Mouse (Mus musculus) heart, adult 9 months (tissue): ENCODE data around the gene Crx.
"Not testable (repeated sequence)": the region's sequence is repeated elsewhere in the genome, so short reads cannot be mapped to it uniquely, and the experiment has no call there.

Experiments used
- DNase-seq, 2 experiments: peaks; one replicate each; pipeline ENCODE4 v3.0.0; 2022; ENCODE audit warnings: low spot score in 2 of 2

The Crx gene

DNA sequence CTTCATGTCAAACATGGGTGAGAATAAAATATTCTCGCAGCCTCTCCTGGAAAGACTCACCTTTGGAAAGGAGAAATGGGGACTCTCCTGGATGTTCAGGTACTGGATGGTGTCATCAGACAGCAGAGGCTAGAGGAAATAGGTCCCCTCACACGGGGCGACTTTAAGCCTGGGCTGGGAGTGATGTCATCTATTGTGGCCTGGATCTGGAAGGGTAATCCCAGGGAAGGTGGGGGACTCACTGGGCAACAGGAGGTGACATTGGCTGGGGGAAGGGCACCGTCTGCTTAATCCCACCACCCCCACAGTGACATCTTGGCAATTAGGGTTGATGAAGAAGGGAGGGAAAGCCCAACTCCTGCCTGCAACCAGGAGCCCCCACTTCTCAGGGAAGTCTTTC is at the start of gene Crx:
Gene Crx, minus strand, starts transcription at position 213 of the 400 bp plus-strand sequence.
- no peak for DNase-seq

DNA sequence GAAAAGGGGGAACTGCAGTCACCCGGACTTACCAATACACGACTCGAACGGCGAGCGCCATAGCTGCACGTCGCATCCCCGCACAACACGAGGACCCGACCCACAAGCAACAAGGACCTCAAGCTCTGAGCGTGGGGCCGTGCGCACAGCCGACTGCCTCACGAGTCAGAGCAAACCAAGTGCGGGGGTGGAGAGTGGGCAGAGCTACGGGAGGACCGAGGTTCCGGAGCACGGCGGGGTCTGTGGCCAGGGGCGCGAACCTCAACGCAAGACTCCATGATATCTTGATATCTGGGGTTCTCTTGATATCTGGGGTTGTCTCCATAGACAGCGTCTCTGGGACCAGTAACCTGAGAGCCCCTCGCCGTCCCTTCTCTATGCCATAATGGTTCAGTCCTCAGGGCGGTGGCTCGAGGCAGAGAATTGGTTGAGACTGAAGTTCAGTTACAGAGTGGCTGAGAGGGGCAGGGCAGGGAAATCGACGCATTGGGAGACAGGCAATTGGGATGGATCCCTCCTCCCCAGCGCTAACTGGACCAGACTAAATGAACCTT is 42.5 kb upstream of the Crx start, which contains the start of gene Selenow:
Gene Selenow, minus strand, starts transcription at position 183 of the 554 bp plus-strand sequence.
- peak; percentile 90 to 94 for DNase-seq

DNA sequence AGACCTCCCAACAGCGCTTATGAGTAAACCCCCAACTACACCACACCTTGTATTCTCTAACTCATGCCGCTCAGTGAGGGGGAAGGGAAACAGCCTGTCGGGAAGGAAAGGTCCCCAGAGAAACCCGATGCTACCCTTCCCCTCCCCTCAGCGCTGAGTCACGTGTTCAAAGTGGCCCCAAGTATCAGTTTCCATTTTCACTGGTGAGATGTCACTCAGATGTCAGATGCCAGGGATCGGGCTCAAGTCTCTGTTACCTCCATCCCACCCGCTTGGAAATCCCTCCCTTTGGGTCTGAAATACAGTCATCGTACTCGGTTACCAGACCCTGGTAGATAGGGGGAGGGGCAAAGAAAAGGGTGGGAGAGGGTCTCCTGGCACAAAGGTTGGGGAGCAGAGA is 42.0 kb upstream of the Crx start:
- DNase-seq: peak in 1 of 2 experiments; percentile 69

DNA sequence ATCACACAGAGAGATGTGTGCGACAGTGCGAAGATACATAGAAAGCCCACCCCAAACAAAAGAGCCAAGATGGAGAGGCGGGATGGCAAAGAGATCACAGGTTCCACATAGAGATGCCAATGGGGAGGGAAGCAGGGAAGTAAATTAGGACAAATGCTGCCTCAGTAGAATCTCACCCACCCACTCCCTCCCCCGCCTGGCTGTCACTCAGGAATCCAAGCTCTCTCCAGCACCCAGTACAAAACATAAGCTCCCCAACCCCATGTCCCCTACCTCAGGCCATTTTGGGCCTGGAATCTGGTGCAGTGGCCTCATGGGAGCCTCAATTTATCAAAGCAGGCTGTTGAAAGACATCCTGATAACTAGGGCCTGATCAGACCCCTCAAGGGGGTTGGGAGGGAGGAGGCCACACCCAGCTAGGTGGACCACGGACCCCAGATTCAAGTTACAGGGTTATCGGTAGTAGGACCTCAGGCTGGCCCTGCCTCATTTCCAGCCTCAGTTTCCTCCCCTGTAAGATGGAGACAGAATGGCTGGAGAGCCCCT is 41.0 kb upstream of the Crx start:
- DNase-seq: no peak

DNA sequence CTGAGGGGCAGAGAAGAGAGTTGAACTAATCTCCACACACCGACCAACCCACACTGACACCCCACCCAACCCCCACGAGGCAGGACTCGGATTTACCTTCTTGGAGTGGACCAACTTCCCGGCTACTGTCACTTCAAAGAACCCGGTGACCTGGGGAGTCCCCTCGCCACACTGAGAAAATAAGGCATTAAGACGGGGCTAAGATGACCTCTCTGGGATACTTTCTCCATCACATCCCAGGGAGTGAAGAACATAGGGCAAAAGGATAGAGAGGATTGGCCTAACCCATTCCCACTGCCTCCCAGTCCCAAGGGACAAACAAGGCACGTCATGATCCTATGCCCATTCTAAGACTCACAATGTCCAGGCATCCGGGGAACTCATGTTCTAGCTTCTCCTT is 40.2 kb upstream of the Crx start:
- no peak for DNase-seq

DNA sequence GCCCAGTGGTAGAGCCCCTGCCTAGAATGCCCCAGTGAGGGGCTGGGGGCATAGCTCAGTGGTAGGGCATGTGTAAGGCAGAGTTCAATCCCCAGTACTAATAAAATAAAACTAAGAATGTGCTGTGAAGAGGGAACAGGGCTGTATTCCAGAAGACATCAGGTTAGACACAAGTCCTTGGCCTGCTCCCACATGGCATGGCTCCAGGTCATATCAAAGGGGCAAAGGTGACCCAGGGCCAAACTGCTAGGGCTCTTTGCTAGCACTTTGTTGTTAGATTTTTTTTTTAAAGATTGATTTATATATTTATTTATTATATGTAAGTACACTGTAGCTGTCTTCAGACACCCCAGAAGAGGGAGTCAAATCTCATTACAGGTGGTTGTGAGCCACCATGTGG is 38.6 kb upstream of the Crx start:
- no peak for DNase-seq

DNA sequence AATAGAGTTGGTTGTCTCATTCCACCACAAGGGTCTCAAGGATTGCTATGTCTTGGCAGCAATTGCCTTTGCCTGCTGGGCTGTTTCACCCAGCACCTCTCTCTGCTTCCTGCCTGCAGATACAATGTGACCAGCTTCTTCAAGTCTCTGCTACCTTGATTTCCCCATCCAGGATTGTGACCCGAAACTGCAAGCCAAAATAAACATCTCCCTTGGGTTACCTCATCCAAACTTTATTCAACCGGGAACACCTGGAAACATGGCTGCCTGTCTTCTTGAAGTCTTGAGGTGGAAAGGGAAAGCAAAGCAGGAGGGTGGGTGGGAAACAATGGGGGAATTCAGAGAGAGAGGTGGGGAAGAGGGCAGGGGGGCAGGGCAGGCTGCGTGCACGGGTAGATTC is 37.2 kb upstream of the Crx start:
- no peak for DNase-seq

DNA sequence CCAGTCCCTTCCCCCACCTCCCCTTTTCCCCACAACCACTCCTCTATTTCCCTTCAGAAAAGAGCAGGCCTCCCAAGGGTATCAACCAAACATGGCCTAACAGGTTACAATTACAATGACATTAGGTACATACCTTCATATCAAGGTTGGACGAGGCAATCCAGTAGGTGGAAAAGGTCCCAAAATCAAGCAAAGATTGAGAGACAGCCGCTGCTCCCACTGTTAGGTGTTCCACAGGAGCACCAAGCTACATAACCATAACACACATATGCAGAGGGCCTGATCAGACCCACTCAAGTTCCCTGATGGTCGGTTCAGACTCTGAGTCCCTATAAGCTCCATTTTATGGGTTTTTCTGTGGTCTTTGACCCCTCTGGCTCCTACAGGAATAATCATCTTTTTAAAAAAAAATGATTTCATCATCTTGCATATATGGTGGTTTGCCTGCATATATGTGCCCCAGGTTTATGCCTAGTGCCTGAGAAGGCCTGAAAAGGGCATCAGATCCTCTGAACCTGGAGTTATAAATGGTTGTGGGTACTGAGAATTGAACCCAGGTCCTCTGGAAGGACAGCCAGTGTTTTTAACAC is 36.5 kb upstream of the Crx start:
- no peak for DNase-seq

DNA sequence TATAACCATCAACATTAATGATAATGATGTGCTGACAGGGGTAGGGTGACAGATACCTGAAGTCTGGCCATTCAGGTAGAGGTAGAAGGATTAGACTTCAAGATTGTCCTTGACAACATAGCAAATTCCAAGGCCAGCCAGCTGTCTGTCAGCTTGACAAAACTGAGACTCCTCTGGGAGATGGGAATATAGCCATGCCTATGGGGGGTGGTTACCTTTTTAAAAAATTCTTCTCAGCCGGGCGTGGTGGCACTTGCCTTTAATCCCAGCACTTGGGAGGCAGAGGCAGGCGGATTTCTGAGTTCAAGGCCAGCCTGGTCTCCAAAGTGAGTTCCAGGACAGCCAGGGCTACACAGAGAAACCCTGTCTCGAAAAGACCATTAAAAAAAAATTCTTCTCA is 35.9 kb upstream of the Crx start:
- not testable (repeated sequence) for DNase-seq

DNA sequence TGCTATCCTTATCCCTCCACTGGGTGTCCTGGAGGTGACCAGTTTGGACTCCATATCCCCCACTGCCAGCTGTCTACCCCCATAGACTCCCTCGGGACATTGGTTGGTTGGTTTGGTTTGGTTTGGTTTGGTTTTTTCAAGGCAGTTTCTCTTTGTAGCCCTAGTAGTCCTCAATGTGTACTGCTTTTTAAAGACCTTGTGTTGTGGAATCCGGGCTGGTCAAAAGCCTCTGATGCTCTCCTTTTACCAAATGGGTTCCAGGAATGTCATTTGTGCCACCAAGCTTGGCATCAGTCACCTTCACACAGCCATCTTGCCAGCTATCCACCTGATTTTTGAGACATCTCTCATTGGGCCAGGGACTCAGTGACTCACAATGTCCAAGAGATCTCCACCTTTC is 35.0 kb upstream of the Crx start:
- DNase-seq: no peak

DNA sequence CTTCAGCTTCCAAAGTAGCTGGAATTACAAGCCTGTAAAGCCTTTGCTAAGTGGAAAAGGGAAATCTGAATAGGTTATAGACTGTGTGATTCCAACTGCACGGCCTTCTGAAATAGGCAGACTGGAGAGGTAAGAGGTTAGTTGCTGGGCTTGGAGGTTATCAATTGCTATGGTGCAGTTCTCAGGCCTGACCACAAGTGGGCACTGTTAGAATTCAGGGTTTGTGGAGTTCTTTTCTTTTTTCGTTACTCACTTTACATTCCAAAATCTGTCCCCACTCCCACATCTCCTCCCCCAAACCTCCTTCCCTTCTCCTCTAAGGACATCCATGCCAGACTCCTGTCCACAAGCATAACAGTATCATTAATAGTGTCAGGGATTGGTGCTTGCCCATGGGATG is 34.5 kb upstream of the Crx start:
- DNase-seq: no peak

DNA sequence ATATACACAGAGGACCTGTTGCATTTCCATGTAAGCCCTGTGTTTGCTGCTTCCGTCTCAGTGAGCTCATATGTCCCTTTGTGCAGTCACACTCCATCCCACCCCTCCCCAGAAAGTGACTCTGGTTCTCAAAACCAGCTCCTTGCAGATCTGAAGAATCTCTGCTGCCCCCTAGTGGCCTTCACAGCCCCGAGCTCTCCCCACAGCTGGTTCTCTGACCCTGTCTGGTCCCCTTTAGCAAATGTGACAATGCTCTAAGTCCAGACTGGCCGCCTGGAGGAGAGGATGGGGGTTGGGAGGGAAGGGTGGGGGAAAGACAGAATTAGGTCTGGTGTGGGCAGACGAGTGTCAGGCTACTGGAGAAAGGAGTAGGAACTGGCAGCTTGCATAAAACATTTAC is 32.4 kb upstream of the Crx start:
- DNase-seq: peak in 1 of 2 experiments; percentile 50

DNA sequence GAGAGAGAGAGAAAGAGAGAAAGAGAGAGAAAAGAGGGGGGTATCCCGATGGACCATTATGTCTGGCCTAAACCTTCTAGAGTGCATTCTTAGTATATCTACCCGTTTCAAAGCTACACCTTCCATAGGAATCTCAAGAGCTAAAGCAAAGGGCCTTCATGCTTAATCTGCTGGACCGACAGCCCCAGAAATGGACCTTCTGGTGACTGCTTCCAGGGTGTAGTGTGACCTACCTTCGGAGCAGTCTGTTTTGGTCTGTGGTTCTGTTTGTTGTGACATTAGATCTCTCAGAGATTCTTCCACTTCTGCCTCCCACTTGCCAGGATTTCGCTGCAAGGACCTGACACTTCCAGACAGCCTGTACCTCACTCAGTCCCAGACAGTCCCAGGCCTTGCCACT is 30.8 kb upstream of the Crx start:
- DNase-seq: no peak

DNA sequence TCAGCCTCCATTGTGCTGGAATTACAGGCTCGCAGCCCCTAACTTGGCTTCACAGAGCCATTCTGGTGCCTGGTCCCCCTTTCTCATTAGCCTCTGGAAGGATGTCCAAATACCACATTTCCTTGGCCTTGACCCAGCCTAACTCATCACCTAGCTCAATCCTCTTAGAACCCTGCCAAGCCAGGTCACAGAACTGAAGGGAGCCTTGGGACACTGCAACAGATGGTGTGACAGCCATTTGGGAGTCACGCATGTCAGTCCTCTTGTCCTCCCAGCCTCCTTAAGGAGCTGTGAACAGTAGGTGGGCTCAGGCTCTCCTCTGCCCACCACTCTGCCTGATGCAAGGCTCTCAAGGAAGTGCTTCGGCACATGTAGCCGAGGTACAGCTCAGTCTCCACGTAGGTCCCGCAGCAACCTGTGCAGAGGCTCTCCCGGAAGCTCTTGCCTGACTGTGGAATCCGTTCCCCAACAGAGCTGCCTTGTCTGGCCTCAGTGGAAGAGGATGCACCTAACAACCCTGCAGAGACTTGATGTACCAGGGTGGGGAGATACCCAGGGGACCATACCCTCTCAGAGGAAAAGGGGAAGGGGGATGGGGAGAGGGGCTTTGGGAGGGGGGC is 28.3 kb upstream of the Crx start:
- no peak for DNase-seq

DNA sequence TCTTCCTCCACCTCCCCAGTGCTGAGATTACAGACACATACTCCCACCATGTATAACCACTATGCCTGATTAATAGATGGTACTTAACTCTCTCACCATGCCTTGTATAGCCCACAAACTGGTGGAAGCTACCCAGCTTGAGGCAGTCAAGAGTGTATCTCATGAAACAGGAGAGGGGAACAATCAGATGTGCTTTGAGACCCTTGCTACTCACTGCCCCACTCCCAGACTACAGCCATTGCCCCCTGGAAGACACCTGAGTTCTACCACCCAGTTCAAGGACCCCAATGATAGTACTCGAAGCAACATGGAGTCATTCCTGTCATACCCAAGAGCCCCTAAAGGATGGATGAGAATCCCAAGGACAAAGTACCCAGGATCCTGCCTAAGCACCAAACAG is 26.8 kb upstream of the Crx start:
- no peak for DNase-seq

DNA sequence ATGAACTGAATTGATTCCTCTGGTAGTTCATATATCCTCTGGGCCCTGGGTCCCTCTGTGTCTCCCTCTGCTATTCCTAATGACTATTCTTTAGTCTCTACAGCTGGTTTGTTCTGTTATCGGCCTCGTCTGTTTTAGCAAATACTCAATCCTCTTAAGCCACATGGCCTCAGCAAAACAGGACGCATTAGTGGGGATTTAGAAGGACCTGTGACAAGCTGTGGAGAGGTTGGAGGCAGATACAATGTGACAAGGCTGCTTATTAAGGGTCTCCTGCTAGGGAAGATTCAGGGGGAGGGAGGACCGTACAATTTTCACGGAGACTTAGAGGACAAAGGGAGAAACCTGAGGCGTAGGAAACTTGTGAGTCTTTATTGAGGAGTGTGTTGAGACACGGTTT is 26.1 kb upstream of the Crx start:
- no peak for DNase-seq

DNA sequence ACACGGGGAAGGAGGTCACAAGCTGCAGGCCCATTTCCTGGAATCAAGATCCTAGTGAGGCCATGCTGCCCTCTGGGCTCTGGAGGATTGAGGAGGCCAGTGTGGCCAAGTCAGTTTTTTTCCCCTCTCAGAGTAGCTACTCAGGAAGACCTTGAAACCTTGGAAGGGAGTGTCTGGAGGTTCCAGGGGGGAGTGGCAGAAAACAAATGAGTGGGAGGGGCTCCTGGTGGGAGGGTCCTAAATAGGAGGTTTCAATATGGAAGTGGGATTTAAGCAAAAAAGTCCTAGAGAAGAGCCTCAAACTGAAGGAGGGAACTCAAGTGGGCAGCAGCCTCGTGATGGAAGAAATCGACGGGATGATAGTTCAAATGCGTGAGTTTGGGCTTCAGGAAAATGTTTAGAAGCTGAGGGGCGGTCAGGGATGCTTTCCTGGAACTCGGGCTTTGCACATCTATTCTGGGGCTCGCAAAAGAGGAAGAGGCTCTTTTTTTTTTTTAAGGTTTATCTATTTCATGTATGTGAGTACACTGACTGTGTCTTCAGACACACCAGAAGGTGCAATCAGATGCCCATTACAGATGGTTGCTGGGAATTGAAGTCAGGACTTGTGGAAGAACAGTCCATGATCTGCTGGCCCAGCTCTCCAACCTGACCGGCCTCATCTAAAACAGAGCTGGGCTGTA is 21.7 kb upstream of the Crx start:
- no peak for DNase-seq

DNA sequence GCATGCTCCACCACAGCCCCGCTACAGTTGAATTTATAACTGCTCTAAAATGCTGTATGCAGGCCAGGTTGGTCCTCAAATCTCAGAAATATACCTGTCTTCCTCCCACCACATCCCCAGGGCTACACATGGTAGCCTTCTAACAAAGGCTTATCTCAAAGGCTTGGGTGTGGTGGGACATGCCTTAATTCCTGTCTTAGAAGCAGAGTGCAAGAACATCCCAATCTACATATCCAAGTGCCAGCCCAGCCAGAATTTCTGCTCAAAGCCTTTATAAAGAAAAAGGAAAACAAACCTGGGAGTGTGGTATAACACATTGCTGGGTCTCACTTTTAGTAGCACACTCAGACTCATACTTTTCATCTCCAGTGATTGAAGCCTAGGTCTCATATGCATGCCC is 14.5 kb upstream of the Crx start:
- DNase-seq: no peak

DNA sequence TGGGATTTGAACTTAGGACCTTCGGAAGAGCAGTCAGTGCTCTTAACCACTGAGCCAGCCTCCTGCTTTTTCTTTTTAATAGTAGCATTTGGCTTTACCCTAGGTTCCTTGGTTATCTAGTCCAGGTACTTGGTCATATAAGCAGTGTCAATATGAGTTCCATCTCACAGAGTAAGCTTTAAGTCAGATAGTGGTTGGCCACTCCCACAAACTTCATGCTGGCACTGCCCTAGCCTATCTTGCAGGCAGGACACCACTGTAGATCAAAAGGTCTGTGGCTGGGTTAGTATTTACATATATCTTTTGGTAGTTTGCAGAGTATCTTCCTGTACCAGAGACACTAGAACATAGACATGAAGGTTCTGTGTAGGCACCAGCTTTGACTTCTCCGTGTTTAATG is 4.4 kb upstream of the Crx start:
- no peak for DNase-seq

DNA sequence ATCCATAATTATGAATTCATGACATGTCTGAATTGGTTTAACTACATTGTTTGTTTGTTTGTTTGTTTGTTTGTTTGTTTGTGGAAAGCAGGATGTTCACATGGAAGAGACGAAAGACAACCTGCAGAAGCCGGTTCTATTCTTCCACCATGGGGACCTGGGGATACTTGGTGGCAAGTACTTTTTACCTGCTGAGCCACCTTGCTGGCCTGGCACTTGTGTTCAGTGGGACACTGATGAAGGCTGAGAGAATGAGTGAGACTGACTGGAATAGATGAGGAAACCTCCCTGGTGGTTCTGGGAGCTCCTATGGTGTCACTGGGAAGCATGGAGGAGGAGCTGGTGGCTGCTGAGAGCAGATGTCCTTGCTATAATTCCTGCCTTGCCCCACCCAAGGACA is 2.5 kb upstream of the Crx start, which contains the start of gene Crxos:
Gene Crxos, plus strand, starts transcription at position 301 of the 400 bp plus-strand sequence.
- no peak for DNase-seq

DNA sequence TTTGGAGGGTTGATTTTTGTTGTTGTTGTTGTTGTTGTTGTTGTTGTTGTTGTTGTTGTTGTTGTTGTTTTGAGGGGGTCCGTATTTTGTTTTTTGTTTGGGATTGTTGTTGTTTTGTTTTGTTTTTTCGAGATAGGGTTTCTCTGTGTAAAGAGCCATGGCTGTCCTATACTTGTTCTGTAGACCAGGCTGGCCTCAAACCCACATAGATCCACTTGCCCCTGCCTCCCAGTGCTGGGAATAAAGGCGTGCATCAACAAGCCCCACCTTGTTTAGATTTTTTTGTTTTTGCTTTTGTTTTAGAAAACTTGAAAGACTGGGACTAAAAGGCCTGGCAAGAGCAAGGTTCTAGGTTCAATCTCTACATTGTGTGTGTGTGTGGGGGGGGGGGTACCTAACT is 2.1 kb upstream of the Crx start:
- DNase-seq: no peak

DNA sequence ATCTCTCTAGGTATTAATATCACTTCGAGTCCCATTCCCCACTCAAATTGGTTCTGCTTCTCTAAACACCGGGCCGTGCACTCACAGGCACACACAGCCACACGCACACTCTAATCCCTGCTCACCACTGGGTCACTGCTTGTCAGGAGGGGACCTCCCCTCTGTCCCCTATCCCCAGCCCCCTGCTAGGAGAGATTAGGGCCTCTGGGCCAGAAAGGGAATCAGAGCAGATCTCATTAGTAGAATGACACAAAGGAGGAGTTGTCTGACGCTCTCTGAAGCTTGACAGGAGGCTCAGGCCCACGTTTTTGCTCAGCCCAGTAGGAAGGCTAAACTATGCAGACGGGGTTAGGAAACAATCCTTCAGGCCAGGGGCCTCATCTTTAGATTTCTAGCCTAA is 1.6 kb upstream of the Crx start:
- DNase-seq: no peak

DNA sequence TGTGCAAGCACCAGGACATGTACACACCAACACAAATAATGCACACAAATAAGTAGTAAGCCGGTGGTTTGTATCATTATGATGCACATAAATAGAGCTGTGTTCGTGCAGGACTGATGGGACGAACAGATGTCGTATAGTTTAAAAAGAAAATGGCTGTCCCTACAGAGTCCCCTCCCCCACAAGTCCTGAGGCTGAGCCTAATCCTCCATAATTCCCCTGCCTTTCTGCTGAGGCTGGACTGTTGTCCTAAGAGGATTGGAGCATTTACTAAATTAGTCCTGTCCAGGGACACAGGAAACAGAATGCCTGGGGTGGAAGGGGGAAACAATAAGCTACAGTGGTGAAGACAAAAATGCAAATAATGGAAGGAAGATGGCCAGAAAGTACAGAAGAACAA is 15.7 kb downstream of the Crx start:
- DNase-seq: no peak
